Mouse (Mus musculus) MEL (cell line): ENCODE measurements around the gene Carm1.

Experiments
- BHLHE40 ChIP-seq: IDR thresholded peaks from 2 replicates; pipeline ENCODE4 v1.6.1; 2012; ENCODE audit warnings: low read depth, mild to moderate bottlenecking, inconsistent platforms, low read length, improper control_type of control experiment, borderline replicate concordance
- CHD1 ChIP-seq: IDR thresholded peaks from 2 replicates; pipeline ENCODE4 v1.6.1; 2012; ENCODE audit warnings: low read depth, mild to moderate bottlenecking, inconsistent platforms, low read length, improper control_type of control experiment
- CTCF ChIP-seq, 3 experiments: IDR thresholded peaks in 2 of 3; conservative IDR thresholded peaks in 1 of 3; 2 replicates each; pipeline ENCODE4 v1.5.1; 2011 to 2012; ENCODE audit warnings: low read length in 3 of 3, low read depth in 2 of 3, mild to moderate bottlenecking in 2 of 3, improper control_type of control experiment in 1 of 3, inconsistent platforms in 1 of 3, mixed read lengths in 1 of 3, moderate library complexity in 1 of 3; ENCODE audit not compliant: control insufficient read depth in 1 of 3, insufficient read depth in 1 of 3, poor library complexity in 1 of 3, severe bottlenecking in 1 of 3
- E2F4 ChIP-seq: IDR thresholded peaks from 2 replicates; pipeline ENCODE4 v1.6.1; 2011; ENCODE audit warnings: low read depth, low read length, improper control_type of control experiment, borderline replicate concordance
- EP300 ChIP-seq, 2 experiments: IDR thresholded peaks; 2 replicates each; pipeline ENCODE4 v1.6.1; 2011; ENCODE audit warnings: improper control_type of control experiment in 2 of 2, low read length in 2 of 2, low read depth in 1 of 2, mild to moderate bottlenecking in 1 of 2
- MAFK ChIP-seq: IDR thresholded peaks from 2 replicates; pipeline ENCODE4 v1.6.1; 2011; ENCODE audit warnings: low read depth, mild to moderate bottlenecking, low read length, improper control_type of control experiment, borderline replicate concordance
- MYC ChIP-seq: IDR thresholded peaks from 2 replicates; pipeline ENCODE4 v1.6.1; 2011; ENCODE audit warnings: low read depth, mild to moderate bottlenecking, low read length, improper control_type of control experiment, moderate library complexity
- POLR2A ChIP-seq, 2 experiments: IDR thresholded peaks; 2 replicates each; pipeline ENCODE4 v1.6.1; 2011 to 2012; ENCODE audit warnings: low read length in 2 of 2, mild to moderate bottlenecking in 2 of 2, control low read depth in 1 of 2, improper control_type of control experiment in 1 of 2, low read depth in 1 of 2, moderate library complexity in 1 of 2; ENCODE audit not compliant: control insufficient read depth in 1 of 2, insufficient read depth in 1 of 2, poor library complexity in 1 of 2
- RAD21 ChIP-seq: IDR thresholded peaks from 2 replicates; pipeline ENCODE4 v1.6.1; 2011; ENCODE audit warnings: mild to moderate bottlenecking, low read depth, low read length, improper control_type of control experiment
- RCOR1 ChIP-seq: IDR thresholded peaks from 2 replicates; pipeline ENCODE4 v1.6.1; 2012; ENCODE audit warnings: low read depth, mild to moderate bottlenecking, inconsistent platforms, low read length, improper control_type of control experiment
- USF1 ChIP-seq: IDR thresholded peaks from 2 replicates; pipeline ENCODE4 v1.6.1; 2014; ENCODE audit warnings: low read depth, mild to moderate bottlenecking, inconsistent platforms, low read length, improper control_type of control experiment, moderate library complexity
- USF2 ChIP-seq, 2 experiments: IDR thresholded peaks; 2 replicates each; pipeline ENCODE4 v1.6.1; 2011 to 2012; ENCODE audit warnings: improper control_type of control experiment in 2 of 2, low read length in 2 of 2, borderline replicate concordance in 1 of 2, inconsistent platforms in 1 of 2, low read depth in 1 of 2, mild to moderate bottlenecking in 1 of 2; ENCODE audit not compliant: insufficient read depth in 1 of 2
- ZC3H11A ChIP-seq: IDR thresholded peaks from 2 replicates; pipeline ENCODE4 v1.6.1; 2012; ENCODE audit warnings: low read depth, mild to moderate bottlenecking, inconsistent platforms, low read length, improper control_type of control experiment
- ZMIZ1 ChIP-seq: IDR thresholded peaks from 2 replicates; pipeline ENCODE4 v1.6.1; 2012; ENCODE audit warnings: low read depth, mild to moderate bottlenecking, inconsistent platforms, low read length, improper control_type of control experiment, moderate library complexity

GRCm38 (mm10) chr9:21589538-21589937 is 42.8 kb downstream of the Carm1 start:
- TF ChIP-seq EP300 (IDR thresholded peaks at IDR 0.05; ENCODE audit: low read depth in 1 of 2, low read length in 2 of 2): no peak
- no peak for TF ChIP-seq ZC3H11A
- TF ChIP-seq CTCF (IDR thresholded peaks at IDR 0.05 in 2 of 3, conservative IDR thresholded peaks at IDR 0.05 in 1 of 3; ENCODE audit: control insufficient read depth in 1 of 3, insufficient read depth in 1 of 3, low read depth in 2 of 3, low read length in 3 of 3, poor library complexity in 1 of 3, severe bottlenecking in 1 of 3): no peak
- no peak for TF ChIP-seq USF1
- no peak for TF ChIP-seq MAFK
- no peak for TF ChIP-seq ZMIZ1
- peak in 1 of 2 experiments; percentile 42; a peak in 2 of 4 replicates for TF ChIP-seq POLR2A (IDR thresholded peaks at IDR 0.05; ENCODE audit: control insufficient read depth in 1 of 2, insufficient read depth in 1 of 2, low read depth in 1 of 2, low read length in 2 of 2, poor library complexity in 1 of 2)
- no peak for TF ChIP-seq MYC
- no peak for TF ChIP-seq BHLHE40
- no peak for TF ChIP-seq RCOR1
- no peak for TF ChIP-seq E2F4
- no peak for TF ChIP-seq USF2 (IDR thresholded peaks at IDR 0.05; ENCODE audit: borderline replicate concordance in 1 of 2, insufficient read depth in 1 of 2, low read depth in 1 of 2, low read length in 2 of 2)
- TF ChIP-seq CHD1: no peak
- no peak for TF ChIP-seq RAD21
